Mouse (Mus musculus) hematopoietic stem cell, adult 5-6 weeks (primary cell): ENCODE measurements around the gene Krtap2-4. TPM values are rescaled to one million over a fixed set of nuclear protein-coding genes. Genes with fewer than 3 reads are reported as not detected.
"Not testable (repeated sequence)": the region's sequence is repeated elsewhere in the genome, so short reads cannot be mapped to it uniquely, and the experiment has no call there.

Experiments
- ATAC-seq, 2 experiments: fragments of 125-278 bp in 1 of 2; replicated peaks in 1 of 2; 2 replicates each; pipeline ENCODE4 v1.8.0; 2016 to 2017; ENCODE audit warnings: inconsistent platforms in 2 of 2, mild to moderate bottlenecking in 2 of 2, moderate number of reproducible peaks in 2 of 2, low read depth in 1 of 2, moderate TSS enrichment in 1 of 2; ENCODE audit not compliant: low FRiP score in 2 of 2, poor library complexity in 2 of 2, severe bottlenecking in 2 of 2, insufficient read depth in 1 of 2, low TSS enrichment in 1 of 2
- total RNA-seq: library from RNA; stranded (forward); fragments of 172-1452, 232-1000 nt; gene quantifications from 2 replicates; pipeline ENCODE4 v1.2.3, GENCODE M21; 2017

The Krtap2-4 gene
- not detected in 2 replicates for total RNA-seq

DNA sequence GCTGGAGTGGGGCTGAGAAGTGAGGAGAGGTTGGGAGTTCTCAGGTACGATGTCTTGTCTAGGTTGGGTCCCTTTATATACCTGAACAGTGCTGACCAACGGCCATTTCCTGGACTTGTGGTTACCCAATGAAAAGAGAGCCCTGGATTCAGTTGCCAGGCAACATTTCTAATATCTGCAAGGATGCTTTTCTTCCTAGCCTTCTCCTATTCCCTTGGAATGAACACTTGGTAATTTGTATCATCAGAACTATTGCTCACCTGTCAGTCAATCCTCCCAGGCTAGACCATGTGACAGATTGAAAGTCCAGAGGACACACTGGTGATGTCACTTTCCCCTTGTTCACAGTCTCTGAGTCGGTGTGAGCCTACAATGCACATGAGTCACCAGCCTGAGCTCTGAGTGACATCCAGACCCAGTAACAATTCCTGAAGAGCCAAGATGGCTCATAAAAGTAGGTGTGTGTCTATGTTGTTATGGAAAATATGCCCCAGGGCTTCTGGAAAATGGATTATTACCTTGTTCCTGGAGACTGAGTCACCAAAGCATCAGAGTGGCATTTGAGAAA lies at the start of gene Krtap2-4:
Gene Krtap2-4, minus strand, starts transcription at position 51 of the 568 bp plus-strand sequence.
- ATAC-seq, result no peak

- no peak for ATAC-seq
Measured at GRCm38 (mm10) chr11:99662802-99663201, 48.2 kb upstream of the Krtap2-4 start.

GRCm38 (mm10) chr11:99659256-99659655 lies 44.6 kb upstream of the Krtap2-4 start:
- ATAC-seq, result no peak

- ATAC-seq, result not testable (repeated sequence)
Measured at GRCm38 (mm10) chr11:99658467-99659010, 43.9 kb upstream of the Krtap2-4 start, which contains the start of gene Gm11563. Gm11563 (minus strand) TSS chr11:99658960.

- no peak for ATAC-seq
Measured at GRCm38 (mm10) chr11:99657051-99657450, 42.4 kb upstream of the Krtap2-4 start.

GRCm38 (mm10) chr11:99650136-99650535 lies 35.5 kb upstream of the Krtap2-4 start, which contains the start of gene Gm11555:
Gm11555 (minus strand) TSS chr11:99650236.
- no peak for ATAC-seq

GRCm38 (mm10) chr11:99646444-99646843 lies 31.8 kb upstream of the Krtap2-4 start:
- ATAC-seq, result no peak

- ATAC-seq, result no peak
Measured at GRCm38 (mm10) chr11:99644351-99644750, 29.7 kb upstream of the Krtap2-4 start.

GRCm38 (mm10) chr11:99643635-99644139 lies 29.0 kb upstream of the Krtap2-4 start, which contains the start of gene Krtap4-7:
Krtap4-7 (minus strand) TSS chr11:99644089.
- not testable (repeated sequence) for ATAC-seq

GRCm38 (mm10) chr11:99640926-99641325 lies 26.3 kb upstream of the Krtap2-4 start:
- ATAC-seq, result no peak

DNA sequence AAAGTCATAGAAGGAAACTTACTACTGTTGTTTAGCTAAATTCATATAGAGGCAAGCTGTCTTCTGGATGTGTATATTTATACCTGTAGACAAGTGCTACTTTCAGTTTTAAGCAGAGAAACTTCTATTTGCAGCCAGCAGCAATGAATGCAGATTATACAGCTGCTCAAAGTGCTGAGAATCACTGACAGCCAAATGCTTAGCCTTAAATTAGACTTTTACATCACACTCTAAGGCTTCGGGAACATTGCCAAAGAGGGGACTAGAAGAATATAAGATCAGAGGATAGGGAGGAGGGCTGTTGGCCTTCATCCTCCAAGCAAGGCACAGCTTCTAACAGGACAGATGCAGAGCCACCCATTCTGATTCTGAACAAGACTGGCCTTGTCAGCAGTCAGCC lies 22.4 kb upstream of the Krtap2-4 start:
- ATAC-seq, result no peak

DNA sequence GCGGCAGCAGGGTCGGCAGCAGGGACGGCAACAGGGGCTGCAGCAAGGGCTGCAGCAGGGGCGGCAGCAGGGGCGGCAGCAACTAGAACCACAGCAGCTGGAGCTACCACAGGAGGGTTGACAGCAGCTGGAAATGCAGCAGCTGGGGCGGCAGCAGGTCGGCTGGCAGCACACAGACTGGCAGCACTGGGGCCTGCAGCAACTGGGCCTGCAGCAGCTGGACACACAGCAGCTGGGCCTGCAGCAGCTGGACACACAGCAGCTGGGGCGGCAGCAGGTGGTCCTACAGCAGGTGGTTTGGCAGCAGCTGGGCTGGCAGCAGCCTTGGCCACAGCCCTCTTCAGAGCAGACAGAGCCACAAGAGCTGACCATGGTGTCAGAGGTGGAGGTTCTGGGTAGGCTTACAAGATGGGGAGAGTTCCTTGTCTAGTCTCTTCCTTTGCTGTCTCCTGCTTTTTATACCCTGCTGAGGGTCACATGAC lies 20.0 kb upstream of the Krtap2-4 start, which contains the start of gene Krtap4-2:
Gene Krtap4-2, minus strand, starts transcription at position 432 of the 482 bp plus-strand sequence.
- no peak for ATAC-seq

DNA sequence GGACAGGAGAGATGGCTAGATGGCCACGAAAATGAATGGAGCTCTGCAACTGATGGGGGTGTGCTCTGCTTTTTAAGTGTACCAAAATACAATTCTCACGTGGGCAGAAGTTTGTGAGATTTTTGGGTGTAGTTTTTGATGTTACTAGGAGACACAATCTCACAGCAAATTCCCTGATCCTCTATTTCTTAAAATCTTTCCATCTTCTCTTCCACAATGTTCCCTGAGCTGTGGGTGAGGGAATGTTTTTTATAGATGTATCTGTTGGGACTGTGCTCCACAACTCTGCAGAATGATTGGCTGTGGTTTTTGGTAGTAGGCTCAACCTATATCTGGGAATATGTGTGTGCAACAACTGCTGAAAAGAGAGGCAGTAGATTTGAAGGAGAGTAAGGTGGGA lies 18.6 kb upstream of the Krtap2-4 start:
- no peak for ATAC-seq

DNA sequence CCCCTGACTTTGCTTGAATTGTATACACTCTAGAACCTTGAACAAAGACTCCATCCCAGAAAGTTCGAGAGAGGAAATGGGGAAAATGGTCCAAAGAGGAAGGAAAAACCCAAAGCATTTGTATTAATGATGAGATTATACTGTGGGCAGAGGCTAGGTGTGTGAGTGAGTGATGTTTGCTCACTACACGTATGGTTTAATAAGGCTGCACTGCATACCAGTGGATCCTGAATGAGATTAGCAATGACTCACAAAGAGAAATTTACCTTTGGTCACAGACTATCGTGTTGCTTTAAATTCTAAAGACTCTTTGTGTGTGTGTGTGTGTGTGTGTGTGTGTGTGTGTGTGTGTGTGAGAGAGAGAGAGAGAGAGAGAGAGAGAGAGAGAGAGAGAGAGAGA lies 16.2 kb upstream of the Krtap2-4 start:
- ATAC-seq, result no peak

GRCm38 (mm10) chr11:99628138-99628537 lies 13.5 kb upstream of the Krtap2-4 start, which contains the start of gene Krtap4-1:
Krtap4-1 (minus strand) TSS chr11:99628238.
- ATAC-seq, result no peak

DNA sequence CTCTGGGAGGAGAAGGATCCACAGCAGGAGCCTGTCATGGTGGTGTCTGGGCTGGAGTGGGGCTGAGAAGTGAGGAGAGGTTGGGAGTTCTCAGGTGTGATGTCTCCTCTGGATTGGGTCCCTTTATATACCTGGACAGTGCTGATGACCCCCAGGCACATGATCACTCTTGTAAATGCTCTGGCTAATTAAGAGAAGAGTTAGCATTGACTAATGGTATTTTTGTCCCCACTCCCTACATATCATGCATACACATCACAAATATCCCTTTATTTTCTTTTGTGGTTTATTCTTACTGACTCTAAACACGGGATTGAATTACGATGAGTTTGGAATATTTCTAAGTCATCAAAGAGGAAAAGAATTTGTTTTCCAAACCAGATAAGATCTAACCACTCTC lies 5.7 kb upstream of the Krtap2-4 start, which contains the start of gene Gm11562:
Gene Gm11562, minus strand, starts transcription at position 101 of the 400 bp plus-strand sequence.
- ATAC-seq, result no peak

GRCm38 (mm10) chr11:99610089-99610488 lies 4.6 kb downstream of the Krtap2-4 start, which contains the start of gene Gm11937:
Gm11937 (minus strand) TSS chr11:99610189.
- ATAC-seq, result not testable (repeated sequence)

GRCm38 (mm10) chr11:99609126-99609525 lies 5.5 kb downstream of the Krtap2-4 start:
- no peak for ATAC-seq
